Mouse (Mus musculus): Measurements from ENCODE around the gene Adamts8.

- TF ChIP-seq CTCF (IDR thresholded peaks at IDR 0.05; ENCODE audit: borderline replicate concordance, insufficient read depth, low read depth, low read length) (no peak), POLR2A (IDR thresholded peaks at IDR 0.05; ENCODE audit: borderline replicate concordance, insufficient read depth, low read length) (no peak)
Observed at GRCm38 (mm10) chr9:30943341-30943740, 979 bp downstream of the Adamts8 start.
